Mouse (Mus musculus): ENCODE results near the gene Blmh. TPM values are rescaled to one million over a fixed set of nuclear protein-coding genes. Genes with fewer than 3 reads are reported as not detected.

Gene Blmh
- polyA plus RNA-seq, 1 experiment from 2014 or later: 196 TPM

- ATAC-seq (ENCODE audit: low FRiP score, low TSS enrichment): no peak
- H3K27ac ChIP-seq (ENCODE audit: low read length): no peak overlapping the region
- H3K27me3 ChIP-seq (ENCODE audit: insufficient read depth, low read length): no peaks in the 10 kb centered on the region
- no peaks in the 10 kb centered on the region for H3K9me3 ChIP-seq (ENCODE audit: low read length)
- no peak overlapping the region for H3K9ac ChIP-seq (replicated peaks; ENCODE audit: low read length)
- no peak overlapping the region for H3K4me3 ChIP-seq (ENCODE audit: low read length)
- H3K4me2 ChIP-seq (replicated peaks; ENCODE audit: low read depth, low read length): no peak overlapping the region
- peaks cover 60% of the 10 kb centered on the region for H3K36me3 ChIP-seq (ENCODE audit: insufficient read depth, low read length)
- no peaks in the 10 kb centered on the region for H3K4me1 ChIP-seq (ENCODE audit: insufficient read depth, low read length)
- WGBS: 62% methylated on average over 2 of the region's 2 CpGs
These were observed 28.9 kb downstream of the Blmh start for GRCm38 (mm10) chr11:76953536-76953935.

GRCm38 (mm10) chr11:76965703-76966102, 41.1 kb downstream of the Blmh start:
- peaks cover 64% of the 10 kb centered on the region for H3K36me3 ChIP-seq (ENCODE audit: insufficient read depth, low read length)

GRCm38 (mm10) chr11:76970328-76970727, 45.7 kb downstream of the Blmh start:
- WGBS: 92% methylated on average over 2 of the region's 2 CpGs
- no peak overlapping the region for H3K9ac ChIP-seq (replicated peaks; ENCODE audit: low read length)
- H3K4me2 ChIP-seq (replicated peaks; ENCODE audit: low read depth, low read length): no peak overlapping the region
- H3K36me3 ChIP-seq (ENCODE audit: insufficient read depth, low read length): peaks cover 75% of the 10 kb centered on the region
- H3K9me3 ChIP-seq (ENCODE audit: low read length): no peaks in the 10 kb centered on the region
- H3K27me3 ChIP-seq (ENCODE audit: insufficient read depth, low read length): no peaks in the 10 kb centered on the region
- no peak overlapping the region for H3K27ac ChIP-seq (ENCODE audit: low read length)
- no peaks in the 10 kb centered on the region for H3K4me1 ChIP-seq (ENCODE audit: insufficient read depth, low read length)
- no peak overlapping the region for H3K4me3 ChIP-seq (ENCODE audit: low read length)
- no peak for ATAC-seq (ENCODE audit: low FRiP score, low TSS enrichment)

More at GRCm38 (mm10) chr11:76965703-76966102, 41.1 kb downstream of the Blmh start:
- no peaks in the 10 kb centered on the region for H3K9me3 ChIP-seq (ENCODE audit: low read length)
- H3K27me3 ChIP-seq (ENCODE audit: insufficient read depth, low read length): no peaks in the 10 kb centered on the region
- no peak overlapping the region for H3K4me2 ChIP-seq (replicated peaks; ENCODE audit: low read depth, low read length)
- no peak overlapping the region for H3K9ac ChIP-seq (replicated peaks; ENCODE audit: low read length)
- no peak overlapping the region for H3K4me3 ChIP-seq (ENCODE audit: low read length)
- no peaks in the 10 kb centered on the region for H3K4me1 ChIP-seq (ENCODE audit: insufficient read depth, low read length)
- ATAC-seq (ENCODE audit: low FRiP score, low TSS enrichment): no peak
- WGBS: 97% methylated on average over 3 of the region's 3 CpGs
- H3K27ac ChIP-seq (ENCODE audit: low read length): no peak overlapping the region

- no peak for ATAC-seq (ENCODE audit: low FRiP score, low TSS enrichment)
- Histone ChIP-seq H3K4me3 (ENCODE audit: low read length) (no peak overlapping the region), H3K27me3 (ENCODE audit: insufficient read depth, low read length) (no peaks in the 10 kb centered on the region), H3K36me3 (ENCODE audit: insufficient read depth, low read length) (peaks cover 67% of the 10 kb centered on the region), H3K27ac (ENCODE audit: low read length) (no peak overlapping the region), H3K4me2 (replicated peaks; ENCODE audit: low read depth, low read length) (no peak overlapping the region), H3K4me1 (ENCODE audit: insufficient read depth, low read length) (no peaks in the 10 kb centered on the region), H3K9ac (replicated peaks; ENCODE audit: low read length) (no peak overlapping the region), H3K9me3 (ENCODE audit: low read length) (no peaks in the 10 kb centered on the region)
- 89% methylated on average over 7 of the region's 7 CpGs for WGBS
These were observed 50.2 kb downstream of the Blmh start for GRCm38 (mm10) chr11:76974680-76975319.

- peaks cover 49% of the 10 kb centered on the region for H3K36me3 ChIP-seq (ENCODE audit: insufficient read depth, low read length)
- H3K4me2 ChIP-seq (replicated peaks; ENCODE audit: low read depth, low read length): no peak overlapping the region
- 62% methylated on average over 5 of the region's 5 CpGs for WGBS
- no peaks in the 10 kb centered on the region for H3K4me1 ChIP-seq (ENCODE audit: insufficient read depth, low read length)
- no peak for ATAC-seq (ENCODE audit: low FRiP score, low TSS enrichment)
- no peak overlapping the region for H3K27ac ChIP-seq (ENCODE audit: low read length)
- H3K9me3 ChIP-seq (ENCODE audit: low read length): no peaks in the 10 kb centered on the region
- no peaks in the 10 kb centered on the region for H3K27me3 ChIP-seq (ENCODE audit: insufficient read depth, low read length)
- H3K4me3 ChIP-seq (ENCODE audit: low read length): no peak overlapping the region
- no peak overlapping the region for H3K9ac ChIP-seq (replicated peaks; ENCODE audit: low read length)
These were observed 57.0 kb downstream of the Blmh start for GRCm38 (mm10) chr11:76981570-76982141.

- Histone ChIP-seq H3K4me1 (ENCODE audit: insufficient read depth, low read length) (no peaks in the 10 kb centered on the region), H3K4me3 (ENCODE audit: low read length) (no peak overlapping the region), H3K36me3 (ENCODE audit: insufficient read depth, low read length) (peaks cover 54% of the 10 kb centered on the region), H3K9me3 (ENCODE audit: low read length) (no peaks in the 10 kb centered on the region), H3K4me2 (replicated peaks; ENCODE audit: low read depth, low read length) (no peak overlapping the region), H3K9ac (replicated peaks; ENCODE audit: low read length) (no peak overlapping the region), H3K27ac (ENCODE audit: low read length) (no peak overlapping the region), H3K27me3 (ENCODE audit: insufficient read depth, low read length) (no peaks in the 10 kb centered on the region)
- 0 out of 2 replicates have a peak, but pooled peaks have one; percentile 49 for ATAC-seq (ENCODE audit: low FRiP score, low TSS enrichment)
- 36% methylated on average over 4 of the region's 4 CpGs for WGBS
These were observed 57.8 kb downstream of the Blmh start for GRCm38 (mm10) chr11:76982415-76982814.

- WGBS: 71% methylated on average over 5 of the region's 5 CpGs
- no peak overlapping the region for H3K4me3 ChIP-seq (ENCODE audit: low read length)
These were observed 59.0 kb downstream of the Blmh start for GRCm38 (mm10) chr11:76983641-76984040.

GRCm38 (mm10) chr11:76984173-76984572, 59.6 kb downstream of the Blmh start:
- Histone ChIP-seq H3K36me3 (ENCODE audit: insufficient read depth, low read length) (peaks cover 44% of the 10 kb centered on the region), H3K9me3 (ENCODE audit: low read length) (no peaks in the 10 kb centered on the region), H3K9ac (replicated peaks; ENCODE audit: low read length) (no peak overlapping the region), H3K4me3 (ENCODE audit: low read length) (no peak overlapping the region), H3K4me2 (replicated peaks; ENCODE audit: low read depth, low read length) (no peak overlapping the region), H3K27me3 (ENCODE audit: insufficient read depth, low read length) (no peaks in the 10 kb centered on the region), H3K4me1 (ENCODE audit: insufficient read depth, low read length) (no peaks in the 10 kb centered on the region), H3K27ac (ENCODE audit: low read length) (no peak overlapping the region)
- ATAC-seq (ENCODE audit: low FRiP score, low TSS enrichment): no peak

More at GRCm38 (mm10) chr11:76983641-76984040, 59.0 kb downstream of the Blmh start:
- Histone ChIP-seq H3K4me1 (ENCODE audit: insufficient read depth, low read length) (no peaks in the 10 kb centered on the region), H3K27me3 (ENCODE audit: insufficient read depth, low read length) (no peaks in the 10 kb centered on the region), H3K36me3 (ENCODE audit: insufficient read depth, low read length) (peaks cover 49% of the 10 kb centered on the region), H3K27ac (ENCODE audit: low read length) (no peak overlapping the region), H3K9ac (replicated peaks; ENCODE audit: low read length) (no peak overlapping the region), H3K4me2 (replicated peaks; ENCODE audit: low read depth, low read length) (no peak overlapping the region), H3K9me3 (ENCODE audit: low read length) (no peaks in the 10 kb centered on the region)
- ATAC-seq (ENCODE audit: low FRiP score, low TSS enrichment): no peak

GRCm38 (mm10) chr11:76990839-76991238, 66.2 kb downstream of the Blmh start:
- 75% methylated on average over 5 of the region's 5 CpGs for WGBS
- Histone ChIP-seq H3K4me2 (replicated peaks; ENCODE audit: low read depth, low read length) (no peak overlapping the region), H3K27ac (ENCODE audit: low read length) (no peak overlapping the region), H3K4me1 (ENCODE audit: insufficient read depth, low read length) (no peaks in the 10 kb centered on the region), H3K4me3 (ENCODE audit: low read length) (no peak overlapping the region), H3K27me3 (ENCODE audit: insufficient read depth, low read length) (no peaks in the 10 kb centered on the region), H3K9ac (replicated peaks; ENCODE audit: low read length) (no peak overlapping the region), H3K36me3 (ENCODE audit: insufficient read depth, low read length) (peaks cover 19% of the 10 kb centered on the region), H3K9me3 (ENCODE audit: low read length) (no peaks in the 10 kb centered on the region)
- ATAC-seq (ENCODE audit: low FRiP score, low TSS enrichment): no peak

GRCm38 (mm10) chr11:76992886-76993285, 68.3 kb downstream of the Blmh start:
- H3K27me3 ChIP-seq (ENCODE audit: insufficient read depth, low read length): peaks cover 7% of the 10 kb centered on the region
- H3K9ac ChIP-seq (replicated peaks; ENCODE audit: low read length): no peak overlapping the region
- no peak for ATAC-seq (ENCODE audit: low FRiP score, low TSS enrichment)
- H3K4me1 ChIP-seq (ENCODE audit: insufficient read depth, low read length): peaks cover 6% of the 10 kb centered on the region; the same call in 1 of the 2 replicates
- H3K4me3 ChIP-seq (ENCODE audit: low read length): no peak overlapping the region
- H3K9me3 ChIP-seq (ENCODE audit: low read length): no peaks in the 10 kb centered on the region
- peaks cover under 1% of the 10 kb centered on the region; the same call in 1 of the 2 replicates for H3K36me3 ChIP-seq (ENCODE audit: insufficient read depth, low read length)
- no peak overlapping the region for H3K4me2 ChIP-seq (replicated peaks; ENCODE audit: low read depth, low read length)
- no peak overlapping the region for H3K27ac ChIP-seq (ENCODE audit: low read length)
- 43% methylated on average over 4 of the region's 4 CpGs for WGBS

Data from kidney, embryonic 16.5 days (tissue).